Mouse (Mus musculus) hindbrain, postnatal 0 days (tissue): ENCODE measurements around the gene Hsd11b1. TPM values are rescaled to one million over a fixed set of nuclear protein-coding genes. Genes with fewer than 3 reads are reported as not detected.
A peak's percentile ranks its signal among the peaks of the same experiment; 100 is the strongest.

Experiments
- ATAC-seq: fragments of 200-750 bp; cut with Nextera tagmentation; 2 replicates; pipeline ENCODE4 v1.8.0; 2017; ENCODE audit warnings: mild to moderate bottlenecking, moderate TSS enrichment, moderate library complexity
- DNase-seq: peaks from one replicate; pipeline ENCODE4 v3.0.0-alpha.2; 2015; ENCODE audit warnings: low spot score
- H3K27ac ChIP-seq: fragments of 300-500 bp; sonication (generic); 2 replicates; pipeline ENCODE4 v1.5.1; 2014; ENCODE audit warnings: mild to moderate bottlenecking
- H3K27me3 ChIP-seq: fragments of 300-500 bp; sonication (generic); 2 replicates; pipeline ENCODE4 v1.6.1; 2014; ENCODE audit warnings: low read length, mixed read lengths; ENCODE audit not compliant: insufficient read depth
- H3K36me3 ChIP-seq: fragments of 300-500 bp; sonication (generic); 2 replicates; pipeline ENCODE4 v1.6.1; 2014; ENCODE audit warnings: low read length, mixed read lengths; ENCODE audit not compliant: insufficient read depth
- H3K4me1 ChIP-seq: fragments of 300-500 bp; sonication (generic); 2 replicates; pipeline ENCODE4 v1.6.1; 2014; ENCODE audit warnings: antibody characterized with exemption, low read length, mixed read lengths; ENCODE audit not compliant: insufficient read depth
- H3K4me2 ChIP-seq: fragments of 300-500 bp; sonication (generic); 2 replicates; pipeline ENCODE4 v1.6.1; 2014; ENCODE audit warnings: low read depth, mild to moderate bottlenecking, low read length, moderate library complexity, mixed read lengths
- H3K4me3 ChIP-seq: fragments of 300-500 bp; sonication (generic); 2 replicates; pipeline ENCODE4 v1.5.1; 2014; ENCODE audit warnings: low read length
- H3K9ac ChIP-seq: fragments of 300-500 bp; sonication (generic); replicated peaks from 2 replicates; pipeline ENCODE4 v1.6.1; 2014; ENCODE audit warnings: mild to moderate bottlenecking, low read length, moderate library complexity, mixed read lengths
- H3K9me3 ChIP-seq: fragments of 300-500 bp; sonication (generic); 2 replicates; pipeline ENCODE4 v1.6.1; 2016; ENCODE audit warnings: low read length, mixed read lengths
- CTCF ChIP-seq: IDR thresholded peaks from 2 replicates; pipeline ENCODE4 v1.5.1; 2016; ENCODE audit warnings: antibody characterized with exemption, control low read depth, low read depth
- whole genome bisulfite sequencing: fragments of 180-500 bp; shearing (Covaris S2); extraction: QIAGEN DNeasy Blood & Tissue Kit; methylation state at CpG from one replicate; pipeline ENCODE4 v1.1.7; 2014; 5-methylcytosine and 5-hydroxymethylcytosine counted together
- polyA plus RNA-seq: library from polyadenylated mRNA; unstranded; fragments of >200 nt; fragmentation: Nextera tagmentation; extraction: Ambion mirVana; gene quantifications from 2 replicates; pipeline ENCODE4 v1.2.1, GENCODE M21; 2015
- total RNA-seq: library from RNA; depleted of rRNA; stranded (reverse); fragments of >200 nt; gene quantifications from 2 replicates; pipeline ENCODE4 v1.2.3, GENCODE M21; 2014

The Hsd11b1 gene
- total and polyA plus RNA-seq, 2 experiments from 2014 or later, result 2.3 to 2.5 TPM

DNA sequence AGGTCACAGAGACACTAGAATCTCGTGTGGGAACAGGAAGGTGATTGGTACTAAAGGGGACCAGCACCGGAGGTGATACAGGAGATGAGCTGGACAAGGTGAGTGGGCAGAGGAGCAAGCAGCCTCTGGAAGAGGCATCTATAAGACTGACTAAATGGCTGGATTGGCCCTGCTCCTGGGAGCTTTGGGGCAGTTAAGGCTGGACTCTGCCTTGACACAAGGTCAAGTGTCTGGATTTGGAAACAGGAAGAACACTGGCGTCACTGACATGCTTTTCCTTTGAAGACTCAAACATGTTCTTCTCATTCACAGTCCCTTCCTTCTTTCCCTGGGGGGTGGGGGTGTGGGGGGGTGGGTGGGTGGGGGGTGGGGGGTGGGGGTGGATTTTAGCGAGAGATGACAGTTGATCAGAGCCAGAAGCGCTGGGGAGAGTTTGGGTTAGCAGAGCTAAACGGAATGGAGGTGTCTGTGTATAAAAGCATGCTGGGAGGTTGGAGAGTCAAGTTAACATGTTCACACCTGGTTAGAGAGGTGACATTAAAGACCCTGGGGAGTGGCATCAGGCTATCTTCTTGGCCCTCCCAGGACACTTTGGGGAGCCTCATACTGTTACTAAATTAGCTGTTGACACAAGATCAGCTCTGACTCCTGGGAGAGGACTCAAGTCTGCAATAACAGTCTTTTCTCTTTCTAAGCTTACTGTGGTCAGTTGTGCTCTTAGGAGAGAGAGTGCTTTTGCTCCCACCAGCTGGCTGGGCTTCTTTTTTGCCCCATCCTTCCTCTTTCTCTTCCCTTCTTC, 7.3 kb upstream of the Hsd11b1 start:
- no peak overlapping the region for H3K27ac ChIP-seq

DNA sequence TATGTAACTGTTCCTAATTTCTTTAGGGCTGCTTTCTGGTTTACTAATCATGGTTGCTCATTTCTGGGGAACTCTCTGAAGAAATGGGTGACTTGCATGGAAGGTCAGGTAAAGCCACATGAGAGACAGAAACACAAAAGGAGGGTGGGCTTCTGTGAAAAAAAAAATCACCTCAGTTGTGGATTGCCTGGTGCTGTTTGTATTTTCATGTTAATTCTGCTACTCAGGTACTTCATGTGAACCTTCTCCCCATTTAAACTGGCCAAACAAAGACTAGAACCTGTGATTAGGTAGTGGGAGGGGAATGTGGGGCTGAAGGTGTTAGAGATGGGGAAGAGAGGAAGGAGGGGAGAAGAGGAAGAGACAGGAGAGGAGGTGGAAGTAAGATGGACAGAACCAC, 1.9 kb upstream of the Hsd11b1 start:
- Histone ChIP-seq H3K27ac (no peak overlapping the region), H3K4me3 (no peak overlapping the region), H3K9ac (no peak overlapping the region), H3K36me3 (no peaks in the 10 kb centered on the region), H3K4me2 (no peak overlapping the region), H3K4me1 (no peaks in the 10 kb centered on the region), H3K9me3 (no peaks in the 10 kb centered on the region), H3K27me3 (no peaks in the 10 kb centered on the region)
- no peak for DNase-seq
- TF ChIP-seq CTCF, result no peak
- ATAC-seq, result no peak

More for the DNA sequence above, 7.3 kb upstream of the Hsd11b1 start:
- no peak overlapping the region for H3K9ac ChIP-seq
- no peak overlapping the region for H3K4me3 ChIP-seq
- no peaks in the 10 kb centered on the region for H3K36me3 ChIP-seq
- DNase-seq (no peak), ATAC-seq (no peak)
- H3K27me3 ChIP-seq, result no peaks in the 10 kb centered on the region
- H3K9me3 ChIP-seq, result no peaks in the 10 kb centered on the region
- H3K4me1 ChIP-seq, result 0 out of 2 replicates have a peak, but pooled peaks cover 4% of the 10 kb centered on the region
- WGBS, result 66% methylated on average over 5 of the region's 6 CpGs
- TF ChIP-seq CTCF, result no peak
- no peak overlapping the region for H3K4me2 ChIP-seq

GRCm38 (mm10) chr1:193263026-193263907, 608 bp downstream of the Hsd11b1 start:
- ATAC-seq, result no peak
- WGBS, result 62% methylated on average over 8 of the region's 8 CpGs
- Histone ChIP-seq H3K9me3 (no peaks in the 10 kb centered on the region), H3K36me3 (no peaks in the 10 kb centered on the region), H3K9ac (no peak overlapping the region), H3K4me2 (no peak overlapping the region), H3K4me1 (no peaks in the 10 kb centered on the region), H3K27me3 (no peaks in the 10 kb centered on the region), H3K27ac (no peak overlapping the region), H3K4me3 (no peak overlapping the region)
- no peak for TF ChIP-seq CTCF
- DNase-seq, result no peak

GRCm38 (mm10) chr1:193261897-193262548, 1.9 kb downstream of the Hsd11b1 start:
- Histone ChIP-seq H3K4me1 (no peaks in the 10 kb centered on the region), H3K36me3 (no peaks in the 10 kb centered on the region), H3K9ac (no peak overlapping the region), H3K4me2 (no peak overlapping the region), H3K27ac (no peak overlapping the region), H3K27me3 (no peaks in the 10 kb centered on the region), H3K9me3 (no peaks in the 10 kb centered on the region), H3K4me3 (no peak overlapping the region)
- WGBS, result 66% methylated on average over 7 of the region's 7 CpGs
- no peak for TF ChIP-seq CTCF
- ATAC-seq (no peak), DNase-seq (no peak)

DNA sequence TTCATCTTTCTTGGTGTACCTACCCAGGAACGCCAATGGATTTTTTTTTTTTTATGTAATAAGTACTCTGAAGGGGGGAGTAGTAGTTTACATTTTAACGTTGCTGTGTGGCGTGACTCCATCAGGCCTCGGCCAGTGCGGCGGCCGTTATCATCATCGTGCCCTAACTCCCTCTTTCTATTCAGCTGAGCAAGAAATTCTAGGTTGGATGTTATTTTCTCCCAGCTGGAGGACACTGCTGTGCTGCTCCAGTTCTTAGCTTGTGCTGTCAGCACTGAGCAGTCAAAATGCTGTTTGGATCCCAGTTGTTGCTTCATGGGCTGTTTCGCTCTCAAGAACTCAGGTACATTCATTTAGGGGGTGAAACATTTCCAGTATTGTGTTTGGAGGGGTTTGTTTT, 4.3 kb downstream of the Hsd11b1 start:
- Histone ChIP-seq H3K4me2 (no peak overlapping the region), H3K4me1 (no peaks in the 10 kb centered on the region), H3K9ac (no peak overlapping the region), H3K27me3 (no peaks in the 10 kb centered on the region), H3K9me3 (no peaks in the 10 kb centered on the region), H3K4me3 (no peak overlapping the region), H3K36me3 (no peaks in the 10 kb centered on the region), H3K27ac (no peak overlapping the region)
- WGBS, result 86% methylated on average over 9 of the region's 9 CpGs
- ATAC-seq (no peak), DNase-seq (no peak)
- no peak for TF ChIP-seq CTCF

- peak; percentile 46 for DNase-seq
- Histone ChIP-seq H3K4me3 (no peak overlapping the region), H3K4me2 (no peak overlapping the region), H3K27me3 (no peaks in the 10 kb centered on the region), H3K36me3 (no peaks in the 10 kb centered on the region), H3K9me3 (no peaks in the 10 kb centered on the region), H3K9ac (no peak overlapping the region), H3K4me1 (no peaks in the 10 kb centered on the region), H3K27ac (no peak overlapping the region)
- ATAC-seq, result 0 out of 2 replicates have a peak, but pooled peaks have one; percentile 35
- no peak for TF ChIP-seq CTCF
- 35% methylated on average over 5 of the region's 5 CpGs for WGBS
Observed at GRCm38 (mm10) chr1:193256621-193257098, 7.2 kb downstream of the Hsd11b1 start.
